Mouse (Mus musculus) adrenal gland, postnatal 14 days (tissue): ENCODE measurements at regions not wholly inside any gene's neighbourhood (a gene's known extent, or its start where the extent isn't known, plus 50 kb on each side); places are given as distances from the start of the nearest gene placed in this dataset.

Experiments used
- DNase-seq: peaks from one replicate; pipeline ENCODE4 v3.0.0; 2021; ENCODE audit warnings: mixed read lengths

DNA sequence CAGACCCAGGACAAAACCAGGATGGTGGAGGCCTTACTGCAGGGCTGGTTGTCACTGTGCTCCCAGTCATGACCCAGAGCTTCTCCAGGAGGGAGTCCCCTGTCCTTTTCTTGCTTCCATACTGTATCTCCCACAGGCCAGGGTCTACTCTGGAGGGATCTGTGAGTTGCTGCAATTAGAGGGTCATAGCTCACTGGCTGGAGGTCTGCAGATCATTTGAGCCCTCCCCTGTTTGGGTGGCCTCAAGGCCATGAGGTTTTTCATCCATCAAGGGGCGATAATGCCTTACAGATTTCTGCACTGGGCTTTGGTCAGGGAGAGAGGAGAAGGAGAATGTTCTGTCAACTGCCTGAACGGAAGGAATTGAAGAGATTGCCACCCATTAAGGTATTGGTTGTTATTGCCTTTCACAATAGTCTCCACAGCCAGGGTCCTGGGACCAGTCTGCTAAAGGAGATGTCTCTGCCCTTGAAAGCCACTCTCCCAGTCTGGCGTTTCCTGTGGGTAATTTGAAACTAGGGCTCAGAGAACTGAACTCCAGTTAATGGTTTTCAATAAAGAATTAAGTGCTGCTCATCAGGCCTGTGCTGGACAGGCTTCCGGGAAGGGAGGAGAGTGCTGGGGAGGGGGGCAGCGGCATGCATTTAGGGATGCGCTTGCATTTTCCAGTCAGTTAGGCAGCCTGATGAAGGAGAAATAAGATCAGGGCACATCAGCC is 147.4 kb downstream of the Dmrta2 start:
- no peak for DNase-seq

DNA sequence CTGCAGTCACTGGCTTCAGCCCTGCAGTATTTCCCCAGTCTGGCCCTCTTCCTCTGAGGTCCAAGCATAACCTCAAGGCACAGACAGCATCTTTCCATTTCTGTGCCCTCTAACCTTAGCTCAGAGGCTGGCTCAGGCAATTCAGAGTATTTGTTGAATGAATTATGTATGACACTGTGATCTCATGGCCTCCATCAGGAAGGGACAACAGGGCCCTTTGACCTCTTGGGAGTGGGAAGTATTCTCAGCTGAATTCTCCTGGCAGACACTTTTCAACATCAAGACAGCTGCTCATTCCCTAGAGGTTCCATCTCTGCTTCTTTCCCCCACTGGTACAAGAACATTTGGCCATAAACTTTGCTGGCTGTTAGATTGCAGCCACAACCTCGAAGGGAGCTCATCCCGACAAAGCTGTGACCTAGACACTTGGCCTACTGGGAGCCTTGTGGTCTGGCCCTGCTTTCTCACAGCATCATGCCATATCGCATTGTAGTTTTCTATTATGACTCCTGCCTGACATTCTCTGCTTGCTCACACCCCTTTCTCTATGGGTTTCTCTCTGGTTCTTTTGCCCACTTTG is 150.2 kb downstream of the Dmrta2 start:
- no peak for DNase-seq

DNA sequence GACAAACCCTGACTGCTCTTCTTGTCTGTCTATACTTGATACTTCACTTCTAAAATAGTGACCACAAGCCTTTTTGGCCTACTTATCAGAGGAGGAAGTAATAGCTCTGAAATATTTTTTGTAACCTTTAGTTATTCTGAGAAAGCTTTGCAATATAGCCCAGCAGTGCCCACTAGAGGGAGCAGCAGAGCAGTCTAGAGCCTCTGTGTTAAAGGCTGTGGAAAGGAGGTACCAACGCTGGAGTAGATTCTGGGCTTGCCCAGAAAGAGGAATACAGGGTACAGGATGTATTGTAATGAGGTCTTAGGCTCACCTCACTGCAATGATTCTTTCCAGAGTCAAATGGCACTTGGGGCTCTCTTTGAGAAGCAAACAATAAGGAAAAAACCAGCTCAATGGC is 151.1 kb downstream of the Dmrta2 start:
- DNase-seq, result peak; percentile 74

DNA sequence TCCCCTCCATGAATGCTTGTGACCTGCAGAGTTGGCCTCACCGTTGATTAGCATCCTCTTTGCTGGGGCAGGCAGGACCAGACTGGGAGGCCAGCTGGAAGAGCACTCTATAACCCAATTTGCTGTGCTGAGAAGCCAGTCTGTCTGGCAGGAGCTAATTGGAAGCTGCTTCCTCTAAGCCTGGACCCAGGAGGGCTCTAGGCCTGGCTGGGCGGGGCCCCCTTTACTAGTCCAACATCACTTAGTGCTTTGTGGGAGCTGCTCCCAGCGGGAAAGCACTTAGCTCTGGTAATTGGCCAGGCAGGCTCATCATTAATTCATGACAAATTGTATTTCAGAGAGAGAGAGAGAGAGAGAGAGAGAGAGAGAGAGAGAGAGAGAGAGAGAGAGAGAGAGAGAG is 151.7 kb downstream of the Dmrta2 start:
- peak; percentile 42 for DNase-seq

DNA sequence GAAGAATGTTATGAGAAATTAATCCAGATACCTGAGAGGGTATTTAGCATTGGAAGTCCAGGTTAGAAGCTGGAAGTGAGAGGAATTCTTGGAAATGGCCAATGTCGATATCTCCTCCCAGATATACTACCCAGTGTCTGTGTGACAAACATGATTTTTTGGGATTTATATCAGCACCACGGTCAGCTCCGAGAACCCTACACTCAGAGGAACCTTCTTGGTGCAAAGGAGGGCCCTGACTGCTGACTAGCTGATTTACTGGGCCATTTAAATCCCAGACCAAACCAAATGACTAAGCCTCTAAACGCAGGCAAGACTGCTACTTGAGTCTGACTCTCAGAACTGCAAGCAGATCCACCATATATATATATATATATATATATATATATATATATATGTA is 154.2 kb downstream of the Dmrta2 start:
- peak; percentile 26 for DNase-seq

DNA sequence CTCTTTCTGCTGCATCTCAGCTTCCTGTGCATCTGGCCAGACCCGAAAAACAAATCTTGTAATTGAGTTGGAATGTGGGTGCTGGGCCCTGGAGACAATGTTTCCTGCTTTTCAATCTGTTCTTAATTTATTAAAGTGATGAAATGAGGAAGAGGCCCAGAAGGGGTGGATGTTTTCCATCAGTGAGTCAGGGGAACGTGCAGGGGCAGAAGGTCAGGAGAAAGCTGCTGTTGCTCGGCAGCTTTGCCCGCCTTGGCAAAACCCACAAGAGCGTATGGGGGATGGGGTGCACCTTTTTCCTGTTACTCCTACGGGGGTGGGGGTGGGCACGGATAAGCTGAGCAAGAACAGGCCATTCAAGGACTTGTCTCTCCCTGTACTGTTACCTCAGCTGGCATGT is 156.2 kb downstream of the Dmrta2 start:
- DNase-seq, result no peak

DNA sequence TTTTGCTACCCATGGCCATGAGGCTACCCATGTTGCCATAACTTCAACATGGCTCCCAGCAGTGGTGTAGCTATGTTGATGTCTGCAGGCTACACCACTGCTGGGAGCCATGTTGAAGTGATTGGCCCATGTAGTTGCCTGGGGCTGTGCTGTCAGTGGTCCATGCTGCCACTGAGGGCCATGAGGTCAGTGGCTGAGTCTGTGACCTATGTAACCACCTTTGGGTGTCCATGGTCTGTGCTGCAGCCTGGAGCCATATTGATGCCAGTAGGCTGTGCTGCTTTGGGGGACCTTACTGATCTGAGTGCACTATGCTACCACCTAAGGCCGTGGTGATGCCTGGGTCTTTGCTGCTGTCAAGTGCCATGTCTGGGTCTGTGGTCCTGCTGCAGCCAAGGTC is 167.4 kb downstream of the Dmrta2 start:
- no peak for DNase-seq

DNA sequence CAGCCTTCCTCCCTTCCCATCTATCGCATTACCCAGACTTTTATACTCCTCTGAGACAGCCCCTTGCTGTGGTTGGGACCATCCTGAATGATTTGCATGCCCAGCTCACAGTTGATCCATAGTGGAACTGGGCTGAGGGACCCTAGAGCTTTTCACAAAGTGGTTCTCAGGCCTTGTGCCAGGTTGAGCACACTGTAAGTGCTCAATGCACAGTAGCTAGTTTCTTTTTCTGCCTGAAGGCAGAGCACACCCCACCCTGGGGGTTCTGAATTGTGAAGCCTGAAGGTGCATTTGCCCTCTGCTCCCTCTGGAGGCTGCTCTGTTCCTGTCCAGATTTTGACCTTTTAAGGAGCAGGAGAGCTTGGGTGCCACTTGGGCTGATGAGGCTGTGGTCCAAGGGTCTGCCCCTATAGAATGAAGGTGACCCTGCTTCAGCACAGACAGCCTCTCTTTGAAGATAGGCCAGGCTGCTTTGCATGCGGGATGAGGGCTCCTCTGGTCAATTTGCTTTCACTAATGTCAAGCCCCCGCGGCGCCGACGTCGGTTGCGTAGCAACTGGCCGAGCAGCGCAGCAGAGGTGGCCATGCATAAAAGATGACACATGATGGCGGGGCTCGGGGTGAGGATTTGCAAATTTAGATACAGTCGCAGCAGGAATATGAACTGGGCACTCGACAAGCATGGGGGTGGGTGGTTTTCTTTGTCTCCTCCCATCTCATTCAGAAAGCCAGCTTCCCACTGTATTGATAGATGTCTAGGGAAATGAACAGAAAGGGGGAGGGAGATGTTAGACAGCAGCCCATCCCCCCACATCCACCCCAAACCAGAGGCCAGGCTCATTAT is 174.5 kb downstream of the Dmrta2 start:
- peak; percentile 14 for DNase-seq
